Mouse (Mus musculus) 3T3-L1 (cell line): ENCODE data around the gene Gm8108.
"Not testable (repeated sequence)": the region's sequence is repeated elsewhere in the genome, so short reads cannot be mapped to it uniquely, and the experiment has no call there.

Experiments
- DNase-seq: peaks from one replicate; pipeline ENCODE4 v3.0.0-alpha.2; 2015; ENCODE audit warnings: low read depth, low spot score

The Gm8108 gene

GRCm38 (mm10) chr14:4110426-4110825 lies at the start of gene Gm8108:
TSS of gene Gm8108 (plus strand) at chr14:4110526.
- not testable (repeated sequence) for DNase-seq

GRCm38 (mm10) chr14:4083820-4084219 lies 26.5 kb upstream of the Gm8108 start, which contains the start of gene Gm3115:
TSS of gene Gm3115 (plus strand) at chr14:4084120.
- DNase-seq = not testable (repeated sequence)

- not testable (repeated sequence) for DNase-seq
Measured at GRCm38 (mm10) chr14:4141646-4142045, 31.3 kb downstream of the Gm8108 start.

- not testable (repeated sequence) for DNase-seq
Measured at GRCm38 (mm10) chr14:4164730-4165129, 54.4 kb downstream of the Gm8108 start, which contains the start of gene Gm3127. TSS of gene Gm3127 (plus strand) at chr14:4165030.

- DNase-seq = not testable (repeated sequence)
Measured at GRCm38 (mm10) chr14:4182030-4182429, 71.7 kb downstream of the Gm8108 start.
